Comparison of ENCODE assay signal across 23 mouse cellular contexts in the genomic region with DNA sequence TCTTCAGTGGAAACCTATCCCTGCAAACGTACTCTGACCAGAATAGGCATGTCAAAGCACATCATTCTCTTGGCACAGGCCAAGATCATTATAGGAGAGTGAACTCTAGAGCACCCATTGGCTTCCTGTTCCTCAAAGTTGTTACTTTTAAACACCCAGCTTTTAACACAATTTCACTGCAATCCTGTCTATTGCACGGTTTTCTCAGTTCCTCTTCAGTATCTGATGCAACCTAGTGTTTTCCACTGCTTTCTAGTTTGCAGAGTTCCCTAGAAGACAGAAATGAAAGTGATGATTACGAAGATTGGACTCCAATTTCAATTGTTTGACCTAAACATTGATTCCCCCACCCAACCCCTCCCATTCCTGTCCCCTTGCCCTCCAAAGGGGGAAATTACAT.
DNase-seq lines count a peak whose midpoint lies in the region; ATAC-seq and TF ChIP-seq lines count a peak whose summit lies in the region.
"Had no signal": no experiment of that assay in that cellular context is flagged by ENCODE, and none has a peak within 500 bp of the region (broad histone marks: within the 10 kb centered on the region; RNA-seq: fewer than 3 reads in every experiment).

No protein-coding gene starts in this region.

- H3K9ac ChIP-seq in lung, embryonic 14.5 days = no peak overlapping the region
- H3K9ac ChIP-seq: embryonic facial prominence, embryonic 12.5 days; forebrain, postnatal 0 days; hindbrain, embryonic 15.5 days; limb, embryonic 12.5 days had no signal

- no peak overlapping the region for H3K4me2 ChIP-seq in lung, embryonic 14.5 days
- peak overlapping the region; percentile 2 for H3K4me2 ChIP-seq in myocyte (ENCODE audit: low read depth)
- H3K4me2 ChIP-seq: embryonic facial prominence, embryonic 12.5 days; hindbrain, embryonic 15.5 days; limb, embryonic 12.5 days had no signal

- TF ChIP-seq CTCF in lung, embryonic 14.5 days (IDR thresholded peaks at IDR 0.05; ENCODE audit: low read depth) = no peak

- H3K27ac ChIP-seq in lung, embryonic 14.5 days (ENCODE audit: low read depth) = no peak overlapping the region
- H3K27ac ChIP-seq: embryonic facial prominence, embryonic 12.5 days; gastrocnemius, adult 2 months; heart, adult 2 months; hindbrain, embryonic 15.5 days; layer of hippocampus, adult 2 months; limb, embryonic 12.5 days had no signal

- no peaks in the 10 kb centered on the region for H3K27me3 ChIP-seq in lung, embryonic 14.5 days (ENCODE audit: insufficient read depth, low read length)
- no peaks in the 10 kb centered on the region for H3K27me3 ChIP-seq in myocyte (ENCODE audit: control insufficient read depth, insufficient read depth, insufficient read length)
- H3K27me3 ChIP-seq: embryonic facial prominence, embryonic 12.5 days; hindbrain, embryonic 15.5 days; limb, embryonic 12.5 days had no signal

- no peak for ATAC-seq in lung, embryonic 14.5 days (ENCODE audit: insufficient read depth)
- peak; percentile 81 for ATAC-seq in granulocyte monocyte progenitor cell, adult 5-6 weeks (replicated peaks; ENCODE audit: poor library complexity, severe bottlenecking)
- ATAC-seq: forebrain, postnatal 0 days; intestine, postnatal 0 days had no signal

- no peak overlapping the region for H3ac ChIP-seq in myocyte (ENCODE audit: control insufficient read depth, insufficient read length)

- H3K9me3 ChIP-seq in lung, embryonic 14.5 days (ENCODE audit: low read depth, low read length) = no peaks in the 10 kb centered on the region
- H3K9me3 ChIP-seq: embryonic facial prominence, embryonic 12.5 days; hindbrain, embryonic 15.5 days; limb, embryonic 12.5 days had no signal

- no peaks in the 10 kb centered on the region for H3K36me3 ChIP-seq in lung, embryonic 14.5 days (ENCODE audit: insufficient read depth)
- no peaks in the 10 kb centered on the region for H3K36me3 ChIP-seq in myocyte (ENCODE audit: control insufficient read depth, insufficient read depth)
- H3K36me3 ChIP-seq: embryonic facial prominence, embryonic 12.5 days; hindbrain, embryonic 15.5 days; limb, embryonic 12.5 days had no signal

- H3K79me2 ChIP-seq in myocyte (ENCODE audit: control insufficient read depth, insufficient read depth) = no peaks in the 10 kb centered on the region

- H3K4me1 ChIP-seq in lung, embryonic 14.5 days (ENCODE audit: insufficient read depth) = no peaks in the 10 kb centered on the region
- H3K4me1 ChIP-seq: hindbrain, embryonic 15.5 days; limb, embryonic 12.5 days had no signal

- no peak overlapping the region for H3K4me3 ChIP-seq in lung, embryonic 14.5 days (ENCODE audit: low read depth, low read length)
- no peak overlapping the region for H3K4me3 ChIP-seq in myocyte
- H3K4me3 ChIP-seq: embryonic facial prominence, embryonic 12.5 days; gastrocnemius, adult 2 months; heart, adult 2 months; hindbrain, embryonic 15.5 days; layer of hippocampus, adult 2 months; limb, embryonic 12.5 days had no signal

- WGBS in lung, embryonic 14.5 days = 64% methylated on average over 3 of the region's 3 CpGs

- DNase-seq in gastrocnemius, adult 18-20 months (ENCODE audit: low spot score) = peak; percentile 1
- no peak for DNase-seq in gastrocnemius, adult 8-10 months (ENCODE audit: low spot score in 2 of 2)
- DNase-seq in lung, embryonic 14.5 days = peak; percentile 8
- DNase-seq in lung, postnatal 4 days = no peak
- DNase-seq in urinary bladder, postnatal 25 days (ENCODE audit: low spot score) = no peak
- no peak for DNase-seq in left cerebral cortex, adult 11 months (ENCODE audit: low spot score)
- DNase-seq: adrenal gland, postnatal 10 days; cerebellum, adult 2 months; forebrain, postnatal 0 days; gastrocnemius, adult 2 months; heart, adult 2 months; heart, postnatal 10 days; midbrain, embryonic 14.5 days; right cerebral cortex, adult 18-20 months; spleen, adult 18-20 months; thymus, postnatal 4 days had no signal

- no peak for TF ChIP-seq POLR2A in myocyte (IDR thresholded peaks at IDR 0.05; ENCODE audit: insufficient read length, low read depth)

TF ChIP-seq in myocyte, 11 proteins besides CTCF, POLR2A, EP300 and RAD21:
- no peak for TF ChIP-seq E2F4 (IDR thresholded peaks at IDR 0.05; ENCODE audit: insufficient read depth)
- no peak for TF ChIP-seq TCF12 (IDR thresholded peaks at IDR 0.05; ENCODE audit: insufficient read depth, poor library complexity, severe bottlenecking)
- 0 out of 2 replicates have a peak, but pooled peaks have one; percentile 37 for TF ChIP-seq CEBPB (IDR thresholded peaks at IDR 0.05; ENCODE audit: insufficient read depth, poor library complexity, severe bottlenecking)

Comparison
In these comparisons a context has a peak if more than half of its experiments do, and no peak if none do; other contexts are left out.
1. DNase-seq: peak in gastrocnemius, adult 18-20 months (single experiment) and lung, embryonic 14.5 days (single experiment); none in gastrocnemius, adult 8-10 months (0 of 2), lung, postnatal 4 days (0 of 2), urinary bladder, postnatal 25 days (single experiment) and left cerebral cortex, adult 11 months (single experiment).